Mouse (Mus musculus): ENCODE data around the gene Olfr1380.
A peak's percentile ranks its signal among the peaks of the same experiment; 100 is the strongest.
"Not testable (repeated sequence)": the region's sequence is repeated elsewhere in the genome, so short reads cannot be mapped to it uniquely, and the experiment has no call there.

The Olfr1380 gene

GRCm38 (mm10) chr11:49556578-49556977 lies at the start of gene Olfr1380:
Olfr1380 (plus strand) TSS chr11:49556878.
- DNase-seq (ENCODE audit: low read depth), result not testable (repeated sequence)

- DNase-seq (ENCODE audit: low read depth), result no peak
These were observed 38.6 kb upstream of the Olfr1380 start for GRCm38 (mm10) chr11:49518086-49518485.

GRCm38 (mm10) chr11:49519348-49519747 lies 37.3 kb upstream of the Olfr1380 start, which contains the start of gene Olfr1383:
Olfr1383 (plus strand) TSS chr11:49519648.
- DNase-seq (ENCODE audit: low read depth), result no peak

- DNase-seq (ENCODE audit: low read depth), result no peak
These were observed 28.7 kb upstream of the Olfr1380 start, which contains the start of gene Olfr1382 for GRCm38 (mm10) chr11:49527947-49528346. Olfr1382 (plus strand) TSS chr11:49528247.

- no peak for DNase-seq (ENCODE audit: low read depth)
These were observed 23.9 kb upstream of the Olfr1380 start for GRCm38 (mm10) chr11:49532761-49533160.

- DNase-seq (ENCODE audit: low read depth), result not testable (repeated sequence)
These were observed 20.0 kb upstream of the Olfr1380 start for GRCm38 (mm10) chr11:49536631-49537030.

GRCm38 (mm10) chr11:49543149-49543548 lies 13.5 kb upstream of the Olfr1380 start, which contains the start of gene Olfr1381:
Olfr1381 (plus strand) TSS chr11:49543449.
- not testable (repeated sequence) for DNase-seq (ENCODE audit: low read depth)

GRCm38 (mm10) chr11:49554033-49554432 lies 2.6 kb upstream of the Olfr1380 start:
- DNase-seq (ENCODE audit: low read depth), result not testable (repeated sequence)

GRCm38 (mm10) chr11:49575054-49575453 lies 18.4 kb downstream of the Olfr1380 start:
- peak; percentile 31 for DNase-seq (ENCODE audit: low read depth)

GRCm38 (mm10) chr11:49580452-49580851 lies 23.8 kb downstream of the Olfr1380 start:
- not testable (repeated sequence) for DNase-seq (ENCODE audit: low read depth)

- DNase-seq (ENCODE audit: low read depth), result no peak
These were observed 33.5 kb downstream of the Olfr1380 start for GRCm38 (mm10) chr11:49590213-49590612.

GRCm38 (mm10) chr11:49597149-49597548 lies 40.5 kb downstream of the Olfr1380 start:
- DNase-seq (ENCODE audit: low read depth), result not testable (repeated sequence)

GRCm38 (mm10) chr11:49608306-49608705 lies 51.6 kb downstream of the Olfr1380 start:
- not testable (repeated sequence) for DNase-seq (ENCODE audit: low read depth)

- not testable (repeated sequence) for DNase-seq (ENCODE audit: low read depth)
These were observed 52.5 kb downstream of the Olfr1380 start, which contains the start of gene Flt4 for GRCm38 (mm10) chr11:49608938-49609867. Flt4 (plus strand) TSS chr11:49609263.

GRCm38 (mm10) chr11:49609868-49610824 lies 53.5 kb downstream of the Olfr1380 start:
- not testable (repeated sequence) for DNase-seq (ENCODE audit: low read depth)

GRCm38 (mm10) chr11:49611349-49611748 lies 54.7 kb downstream of the Olfr1380 start:
- DNase-seq (ENCODE audit: low read depth), result not testable (repeated sequence)

- DNase-seq (ENCODE audit: low read depth), result no peak
These were observed 55.5 kb downstream of the Olfr1380 start for GRCm38 (mm10) chr11:49612154-49612553.

- no peak for DNase-seq (ENCODE audit: low read depth)
These were observed 56.7 kb downstream of the Olfr1380 start for GRCm38 (mm10) chr11:49613349-49613748.

Measured in naive thymus-derived CD4-positive, alpha-beta T cell, adult 2 months (primary cell).